Mouse (Mus musculus) G1E (cell line): Measurements from ENCODE around the gene Pld5.

Experiments
- CTCF ChIP-seq: IDR thresholded peaks from 2 replicates; pipeline ENCODE4 v1.5.1; 2012; ENCODE audit warnings: low read depth, low read length, inconsistent platforms, mixed read lengths
- GATA1 ChIP-seq: IDR thresholded peaks from 2 replicates; pipeline ENCODE4 v1.6.1; 2012; ENCODE audit warnings: borderline replicate concordance, low read length, inconsistent platforms, mixed read lengths
- POLR2AphosphoS5 ChIP-seq: IDR thresholded peaks from 2 replicates; pipeline ENCODE4 v1.6.1; 2012; ENCODE audit warnings: low read depth, low read length, inconsistent platforms; ENCODE audit not compliant: insufficient replicate concordance

DNA sequence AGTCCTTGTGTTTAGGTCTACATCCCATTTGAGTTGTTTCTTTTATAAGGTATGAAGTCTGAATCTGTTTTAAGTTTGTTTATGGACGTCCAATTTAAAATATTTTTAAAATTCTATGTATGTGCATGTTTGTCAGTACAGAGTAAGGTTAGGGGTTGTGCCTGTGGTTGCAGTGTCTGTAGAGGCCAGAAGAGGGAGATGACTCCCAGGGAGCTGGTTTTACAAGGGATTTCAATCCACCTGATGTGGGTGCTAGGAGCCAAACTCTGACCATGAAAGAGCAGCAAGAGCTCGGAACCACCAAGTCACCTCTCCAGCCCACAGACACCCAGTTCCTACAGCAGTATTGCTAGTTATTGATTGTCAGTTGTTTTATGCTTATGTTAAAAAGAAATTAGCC is 266.7 kb downstream of the Pld5 start:
- TF ChIP-seq CTCF (no peak), POLR2AphosphoS5 (no peak), GATA1 (no peak)
